Mouse (Mus musculus): ENCODE data around the gene Lhx1.

The Lhx1 gene

GRCm38 (mm10) chr11:84525421-84526274 is at the start of gene Lhx1:
Gene Lhx1, minus strand, starts transcription at chr11:84525535.
- CTCF ChIA-PET: no interaction called here

DNA sequence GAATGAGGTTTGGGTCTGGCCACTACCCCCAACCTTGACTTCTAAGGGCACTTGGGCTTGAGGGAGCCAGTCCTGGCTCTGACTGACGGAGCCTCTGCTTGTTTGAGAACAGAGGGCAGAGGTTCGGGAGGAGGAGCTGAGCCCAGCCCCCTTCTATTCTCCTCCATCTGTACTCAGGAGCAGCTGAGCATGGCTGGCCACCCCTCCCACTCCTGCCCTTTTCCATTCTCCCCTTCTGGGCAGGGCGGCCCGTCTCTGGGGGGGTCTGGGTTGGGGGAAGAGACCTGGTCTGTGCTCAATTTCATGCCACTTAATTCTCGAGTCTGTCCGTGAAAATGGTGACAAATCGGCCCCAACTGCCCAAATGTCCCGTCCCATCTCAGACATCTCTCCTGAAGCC is 49.5 kb upstream of the Lhx1 start:
- CTCF ChIA-PET: no interaction called here

DNA sequence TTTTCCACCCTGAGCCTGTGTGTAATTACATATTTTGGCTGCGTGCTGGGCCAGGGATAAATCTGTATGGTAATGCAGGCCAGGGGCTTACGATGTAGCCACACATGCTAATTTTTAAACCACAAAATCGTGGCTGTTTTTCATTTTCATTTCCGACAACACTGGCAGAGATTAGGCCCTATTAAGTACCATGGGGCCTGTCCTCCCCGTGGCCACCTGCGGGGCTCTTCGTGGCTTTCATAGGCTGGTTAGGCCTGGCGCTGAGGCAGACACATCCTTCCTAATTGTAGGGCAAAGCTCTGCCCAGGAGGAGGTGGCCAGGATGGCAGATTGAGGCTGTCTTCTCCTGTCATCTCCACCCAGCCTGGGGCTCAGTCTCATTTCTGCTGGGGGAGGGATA is 48.3 kb upstream of the Lhx1 start:
- CTCF ChIA-PET: no interaction called here

DNA sequence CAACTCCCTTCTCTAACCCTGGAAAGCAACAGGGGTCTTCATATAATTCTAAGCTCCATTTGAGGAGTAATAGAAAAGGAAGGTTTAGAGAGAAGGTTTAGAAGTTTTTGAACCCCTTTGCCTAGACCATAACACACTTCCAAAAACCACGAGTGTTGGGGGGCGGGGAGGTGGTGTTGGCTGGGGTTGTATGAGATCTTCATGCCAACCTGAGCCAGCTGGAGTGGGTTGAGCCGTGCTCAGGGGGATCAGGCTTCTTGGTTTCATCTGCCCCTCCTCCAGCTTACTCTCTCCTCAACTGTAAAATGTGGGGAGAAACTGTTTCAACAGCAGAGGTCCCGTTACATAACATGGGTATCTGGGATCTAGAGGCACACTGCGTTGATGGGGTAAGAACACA is 45.5 kb upstream of the Lhx1 start:
- CTCF ChIA-PET: no interaction called here

- CTCF ChIA-PET: no interaction called here
Measured at GRCm38 (mm10) chr11:84570392-84570791, 45.1 kb upstream of the Lhx1 start.

GRCm38 (mm10) chr11:84569052-84569751 is 43.9 kb upstream of the Lhx1 start:
- CTCF ChIA-PET: no interaction called here

DNA sequence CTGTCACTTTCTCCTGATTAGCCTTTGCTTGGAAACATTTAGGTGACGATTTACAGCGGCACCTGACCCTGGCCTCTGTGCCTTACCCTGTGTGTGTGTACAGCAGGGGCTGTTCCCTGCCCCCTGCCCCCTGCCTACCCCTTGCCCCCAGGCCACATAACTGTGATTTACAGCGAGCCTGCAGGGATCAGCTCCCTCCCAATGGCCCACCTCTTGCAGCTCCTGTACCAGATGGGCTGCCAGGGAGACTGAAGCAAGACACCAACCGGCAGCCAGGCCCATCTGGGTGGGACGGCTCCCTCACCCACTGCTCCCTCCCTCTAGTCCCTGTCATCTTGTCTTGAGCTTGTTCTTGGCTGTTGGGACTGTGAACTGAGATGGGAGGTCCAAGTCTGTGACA is 43.1 kb upstream of the Lhx1 start:
- CTCF ChIA-PET: no interaction called here

GRCm38 (mm10) chr11:84566691-84567090 is 41.4 kb upstream of the Lhx1 start:
- CTCF ChIA-PET: no interaction called here

- CTCF ChIA-PET: no interaction called here
Measured at GRCm38 (mm10) chr11:84565224-84565623, 39.9 kb upstream of the Lhx1 start.

- CTCF ChIA-PET: no interaction called here
Measured at GRCm38 (mm10) chr11:84563360-84563759, 38.0 kb upstream of the Lhx1 start.

GRCm38 (mm10) chr11:84562758-84563347 is 37.5 kb upstream of the Lhx1 start:
- CTCF ChIA-PET: no interaction called here

- CTCF ChIA-PET: no interaction called here
Measured at GRCm38 (mm10) chr11:84561546-84561945, 36.2 kb upstream of the Lhx1 start.

DNA sequence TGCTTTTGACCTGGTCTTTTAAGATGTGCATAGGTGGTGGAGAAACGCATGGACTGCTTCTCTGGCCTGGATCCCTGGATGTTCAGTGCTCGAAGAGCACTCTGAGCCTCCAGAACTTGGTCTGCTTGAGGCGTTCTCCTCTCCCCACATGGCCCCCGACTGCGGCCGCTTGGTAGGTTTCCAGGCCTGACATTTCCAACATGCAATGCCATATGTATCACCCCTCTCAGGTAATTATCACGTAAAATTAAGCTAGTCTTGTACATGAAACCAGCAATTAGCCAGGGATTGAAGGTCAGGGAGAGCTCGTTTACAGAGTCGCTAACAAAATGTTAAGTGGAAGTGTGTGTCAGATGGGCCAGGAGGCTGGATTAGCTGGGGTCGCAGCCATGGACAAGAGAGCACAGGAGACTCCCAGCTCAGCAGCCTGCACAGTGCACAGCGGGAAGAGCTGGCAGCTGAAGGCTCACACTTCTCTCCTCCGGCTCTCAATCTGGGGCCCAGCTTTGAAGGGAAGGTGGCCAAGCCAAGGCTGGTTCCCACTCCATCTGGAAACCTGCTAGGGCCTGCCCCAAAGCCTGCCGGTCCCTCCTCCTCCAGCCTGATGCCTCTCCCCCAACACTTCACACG is 28.6 kb upstream of the Lhx1 start:
- CTCF ChIA-PET: no interaction called here

DNA sequence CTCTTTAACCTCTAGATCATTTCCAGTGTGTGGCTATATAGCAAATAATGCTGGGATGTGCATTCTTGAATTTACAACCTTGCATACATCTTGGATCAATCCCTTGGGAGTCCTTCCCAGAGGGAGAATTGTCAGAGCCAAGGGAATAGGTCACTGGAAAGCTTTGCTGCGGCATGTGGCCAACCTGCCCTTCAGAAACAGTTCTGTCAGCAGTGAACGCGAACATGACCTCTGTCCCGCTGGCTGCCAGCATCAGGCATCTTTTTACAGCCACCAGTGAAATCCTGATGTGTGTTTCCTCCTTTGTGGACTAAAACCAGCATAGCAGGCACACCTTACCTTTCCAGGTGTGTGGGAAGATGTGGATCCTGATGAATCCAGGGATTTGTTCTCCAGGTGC is 26.0 kb upstream of the Lhx1 start:
- CTCF ChIA-PET: interaction anchor here (0.6 kb wide), 1 partner anchor 17 kb away, joined by 4 read pairs; no protein-coding TSS in a partner anchor

DNA sequence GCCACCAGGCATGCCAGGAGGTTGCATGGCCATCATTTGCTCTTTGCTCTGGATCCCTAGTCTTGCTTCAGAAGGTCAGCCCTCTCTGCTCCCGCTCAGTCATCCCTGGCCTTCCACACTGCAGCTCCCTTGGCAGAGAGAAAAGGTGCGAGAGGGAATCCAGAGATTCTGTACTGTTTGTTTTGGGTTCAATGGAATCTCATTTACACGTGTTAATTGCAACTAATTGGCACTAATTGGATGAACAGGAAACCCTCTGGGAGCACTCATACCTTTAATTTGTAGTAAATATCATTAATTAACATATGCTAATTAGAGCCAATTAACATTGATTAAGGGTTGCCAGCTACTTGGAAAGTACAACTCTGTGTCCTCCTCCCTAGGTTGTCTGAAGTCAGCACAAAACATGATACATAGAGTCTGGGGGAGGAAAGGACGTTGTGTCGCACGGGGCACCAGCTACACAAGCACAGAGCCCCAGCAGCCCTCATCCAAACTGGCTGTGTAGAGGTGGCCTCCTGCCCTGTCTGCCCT is 24.0 kb upstream of the Lhx1 start:
- CTCF ChIA-PET: no interaction called here

DNA sequence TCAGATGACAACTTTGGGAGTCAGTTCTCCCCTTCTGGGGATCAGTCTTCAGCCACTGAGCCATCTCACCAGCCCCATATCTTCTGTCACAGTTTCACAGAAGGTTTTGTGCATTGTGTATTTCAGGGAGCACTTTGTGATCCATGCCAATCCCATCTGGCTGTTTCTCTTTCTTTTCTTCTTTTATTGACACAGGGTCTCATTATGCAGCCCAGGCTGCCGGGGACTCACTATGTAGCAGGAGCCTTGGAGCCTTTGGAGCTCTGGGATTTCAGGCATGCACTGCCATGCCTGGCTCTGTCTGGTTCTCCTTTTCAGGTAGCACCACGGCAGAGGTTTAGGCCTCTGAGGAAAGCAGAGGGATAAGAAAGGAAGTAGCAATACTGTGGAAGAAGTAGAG is 23.0 kb upstream of the Lhx1 start:
- CTCF ChIA-PET: no interaction called here

DNA sequence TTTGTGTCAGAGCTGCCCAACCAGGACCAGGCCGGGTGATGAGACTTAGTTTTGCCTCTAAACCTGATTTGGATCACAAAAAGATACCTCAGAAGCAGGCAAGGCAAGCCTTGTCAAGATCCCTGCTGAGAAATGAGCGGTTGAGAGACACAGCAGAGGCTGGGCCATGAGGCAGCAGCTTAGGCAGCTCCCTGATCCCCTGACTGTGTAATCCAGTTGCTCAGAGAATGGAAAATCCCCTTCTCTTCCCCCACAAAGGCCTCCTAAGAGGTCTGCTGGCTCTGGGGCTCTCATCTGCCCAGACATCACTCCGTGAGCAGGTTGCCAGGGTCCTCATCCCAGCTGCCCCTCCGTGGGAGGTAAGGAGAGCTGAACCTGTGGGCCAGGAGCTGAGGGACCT is 14.6 kb upstream of the Lhx1 start:
- CTCF ChIA-PET: no interaction called here

- CTCF ChIA-PET: no interaction called here
Measured at GRCm38 (mm10) chr11:84529797-84530703, 4.7 kb upstream of the Lhx1 start.

DNA sequence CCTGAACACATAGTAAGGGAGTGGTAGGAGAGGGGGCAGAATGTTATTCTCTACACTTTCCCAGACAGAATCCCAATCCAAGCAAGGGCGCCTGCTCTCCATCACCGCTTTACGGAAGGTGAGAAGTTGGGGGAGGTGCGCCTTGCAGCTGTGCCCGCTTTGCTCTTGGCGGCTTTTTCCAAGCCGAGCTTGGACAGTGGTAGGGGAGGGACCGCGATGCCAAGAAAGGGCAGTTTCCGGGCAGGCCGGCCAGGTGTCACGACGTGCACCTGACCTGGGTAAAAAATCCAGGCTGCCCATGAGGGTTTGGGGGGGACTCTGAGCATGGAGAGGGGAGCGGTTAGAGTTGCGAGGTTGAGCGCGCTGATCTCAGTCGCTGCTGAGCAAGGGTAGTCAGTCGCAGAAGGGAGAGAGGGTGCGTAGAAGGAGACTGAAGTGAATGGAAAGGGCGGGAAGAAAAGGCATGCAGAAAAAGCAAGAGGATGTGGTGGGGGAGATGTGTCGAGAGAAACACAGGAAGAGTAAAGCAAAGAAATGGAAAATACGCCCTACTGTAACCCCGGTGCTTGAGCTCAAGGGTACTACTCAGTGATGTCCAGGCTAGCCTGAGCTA is 3.9 kb upstream of the Lhx1 start:
- CTCF ChIA-PET: no interaction called here

GRCm38 (mm10) chr11:84526976-84527860 is 1.9 kb upstream of the Lhx1 start:
- CTCF ChIA-PET: no interaction called here
